Mouse (Mus musculus) limb, embryonic 14.5 days (tissue): ENCODE data around the gene Peli3. TPM values are rescaled to one million over a fixed set of nuclear protein-coding genes. Genes with fewer than 3 reads are reported as not detected.

ENCODE experiments used
- ATAC-seq: fragments of 200-750 bp; cut with Nextera tagmentation; 2 replicates; pipeline ENCODE4 v1.8.0; 2017; ENCODE audit warnings: low read depth, moderate number of reproducible peaks, moderate TSS enrichment; ENCODE audit not compliant: low FRiP score
- DNase-seq: peaks from one replicate; pipeline ENCODE4 v3.0.0-alpha.2; 2015; ENCODE audit warnings: low spot score
- H3K27ac ChIP-seq: fragments of 300-500 bp; sonication (generic); replicated peaks from 2 replicates; pipeline ENCODE4 v1.5.1; 2014; ENCODE audit warnings: low read depth, mild to moderate bottlenecking, low read length, moderate library complexity, mixed read lengths
- H3K27me3 ChIP-seq: fragments of 300-500 bp; sonication (generic); 2 replicates; pipeline ENCODE4 v1.6.1; 2014; ENCODE audit warnings: low read length, mixed read lengths; ENCODE audit not compliant: control insufficient read depth, insufficient read depth
- H3K36me3 ChIP-seq: fragments of 300-500 bp; sonication (generic); 2 replicates; pipeline ENCODE4 v1.6.1; 2014; ENCODE audit warnings: mild to moderate bottlenecking, low read length, moderate library complexity, mixed read lengths; ENCODE audit not compliant: control insufficient read depth, insufficient read depth
- H3K4me1 ChIP-seq: fragments of 300-500 bp; sonication (generic); 2 replicates; pipeline ENCODE4 v1.6.1; 2014; ENCODE audit warnings: antibody characterized with exemption, low read length, mixed read lengths; ENCODE audit not compliant: control insufficient read depth, insufficient read depth
- H3K4me2 ChIP-seq: fragments of 300-500 bp; sonication (generic); replicated peaks from 2 replicates; pipeline ENCODE4 v1.6.1; 2014; ENCODE audit warnings: low read depth, mild to moderate bottlenecking, low read length, moderate library complexity; ENCODE audit not compliant: severe bottlenecking
- H3K4me3 ChIP-seq: fragments of 300-500 bp; sonication (generic); replicated peaks from 2 replicates; pipeline ENCODE4 v1.5.1; 2014; ENCODE audit warnings: low read length
- H3K9ac ChIP-seq: fragments of 300-500 bp; sonication (generic); 2 replicates; pipeline ENCODE4 v1.6.1; 2014; ENCODE audit warnings: mild to moderate bottlenecking, low read depth, low read length, moderate library complexity; ENCODE audit not compliant: severe bottlenecking
- H3K9me3 ChIP-seq: fragments of 300-500 bp; sonication (generic); 2 replicates; pipeline ENCODE4 v1.6.1; 2016; ENCODE audit warnings: low read length; ENCODE audit not compliant: control insufficient read depth
- POLR2A ChIP-seq: fragments of 200-500 bp; IDR thresholded peaks from 2 replicates; pipeline ENCODE4 v1.8.0; 2012; ENCODE audit warnings: inconsistent platforms, mild to moderate bottlenecking, moderate library complexity, borderline replicate concordance; ENCODE audit not compliant: insufficient read depth, insufficient read length; ENCODE audit errors: extremely low read depth
- WGBS: fragments of 180-500 bp; shearing (Covaris S2); extraction: QIAGEN DNeasy Blood & Tissue Kit; methylation state at CpG from one replicate; pipeline ENCODE4 v1.1.7; 2014; 5-methylcytosine and 5-hydroxymethylcytosine counted together
- polyA plus RNA-seq, 2 experiments: library from polyadenylated mRNA; depleted of rRNA in 1 of 2; stranded (reverse) in 1 of 2; unstranded in 1 of 2; fragments of >200 nt; fragmentation: Nextera tagmentation in 1 of 2; extraction: Ambion mirVana in 1 of 2; gene quantifications; 2 replicates each; pipeline versions ENCODE4 v1.2.1 to v1.2.3; 2012 to 2014

Gene Peli3
- polyA plus RNA-seq, 2 experiments: 2.5 to 2.7 TPM

DNA sequence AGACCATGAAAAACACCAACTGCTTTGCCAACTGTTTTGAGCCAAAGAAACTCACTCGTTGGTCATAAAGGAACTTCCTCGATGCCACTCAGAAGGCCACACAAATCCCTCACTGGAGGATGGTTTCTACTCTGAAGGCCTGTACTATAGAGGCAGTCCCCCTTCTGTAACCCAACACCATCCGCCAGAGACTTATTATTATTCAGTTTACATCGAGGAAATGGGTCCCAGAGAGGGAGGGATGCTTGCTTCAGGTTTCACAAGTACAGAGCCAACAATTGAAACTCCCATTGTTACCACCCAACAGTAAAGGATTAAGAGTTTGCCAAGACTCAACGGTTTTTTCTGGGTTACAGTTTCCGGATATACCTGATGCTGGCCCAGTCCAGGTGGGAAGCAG lies 2.6 kb upstream of the Peli3 start:
- Histone ChIP-seq H3K9ac (no peak overlapping the region), H3K4me3 (no peak overlapping the region), H3K4me1 (peaks cover 9% of the 10 kb centered on the region), H3K4me2 (no peak overlapping the region), H3K27me3 (no peaks in the 10 kb centered on the region), H3K9me3 (no peaks in the 10 kb centered on the region), H3K27ac (no peak overlapping the region), H3K36me3 (no peaks in the 10 kb centered on the region)
- no peak for TF ChIP-seq POLR2A
- ATAC-seq: no peak
- DNase-seq: no peak
- WGBS: 37% methylated on average over 6 of the region's 6 CpGs

GRCm38 (mm10) chr19:4943253-4943588 lies 294 bp upstream of the Peli3 start:
- Histone ChIP-seq H3K9ac (peak overlapping the region; percentile 66), H3K27me3 (no peaks in the 10 kb centered on the region)
- ATAC-seq: peak; percentile 60

DNA sequence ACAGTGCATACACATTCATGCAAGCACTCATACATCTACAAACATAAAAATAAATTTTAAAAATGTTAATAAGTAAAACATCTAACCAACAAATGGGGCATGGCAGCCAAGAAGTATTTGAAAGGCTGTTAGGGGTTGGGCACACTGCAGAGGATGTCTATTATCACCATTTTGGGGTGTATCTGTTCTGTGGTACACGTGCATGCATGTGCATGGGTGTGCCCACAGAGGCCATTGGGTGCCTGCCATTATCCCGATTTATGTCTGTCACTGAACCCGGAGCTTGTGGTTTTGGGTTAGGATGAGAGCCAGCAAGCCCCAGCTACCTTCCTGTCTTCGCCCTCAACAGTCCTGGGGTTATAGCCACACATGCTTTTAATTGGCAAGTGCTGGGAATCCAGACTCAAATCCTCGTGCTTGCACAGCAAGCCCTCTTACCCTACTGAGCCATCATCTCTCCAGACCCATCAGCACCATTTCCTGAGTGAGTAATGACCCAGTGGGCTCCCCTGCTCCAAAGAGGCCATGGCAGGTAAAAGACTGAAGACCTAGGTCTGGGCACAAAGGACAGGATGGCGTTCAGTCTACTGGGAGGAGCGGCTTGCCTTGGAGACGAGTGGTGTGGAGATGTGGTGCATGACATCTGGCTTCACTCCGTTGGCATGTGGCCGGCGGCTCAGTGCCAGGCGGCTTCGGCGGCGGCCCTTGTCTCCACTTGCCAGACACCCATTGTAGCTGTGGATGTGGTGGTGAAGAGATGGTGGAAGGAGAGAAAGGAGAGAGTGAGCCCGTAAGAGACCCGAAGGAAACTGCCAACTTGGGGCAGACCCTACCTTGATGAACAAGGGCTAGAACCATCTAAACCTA lies 5.2 kb downstream of the Peli3 start:
- Histone ChIP-seq H3K4me2 (no peak overlapping the region), H3K4me1 (peaks cover 5% of the 10 kb centered on the region; the same call in 1 of the 2 replicates), H3K9ac (no peak overlapping the region), H3K27ac (no peak overlapping the region), H3K9me3 (no peaks in the 10 kb centered on the region), H3K4me3 (no peak overlapping the region), H3K36me3 (peaks cover 11% of the 10 kb centered on the region), H3K27me3 (no peaks in the 10 kb centered on the region)
- WGBS: 79% methylated on average over 17 of the region's 17 CpGs
- ATAC-seq (no peak), DNase-seq (peak; percentile 6)
- no peak for TF ChIP-seq POLR2A

More at GRCm38 (mm10) chr19:4943253-4943588, 294 bp upstream of the Peli3 start:
- Histone ChIP-seq H3K4me2 (peak overlapping the region; percentile 87), H3K4me1 (peaks cover 9% of the 10 kb centered on the region), H3K27ac (no peak overlapping the region), H3K9me3 (no peaks in the 10 kb centered on the region), H3K36me3 (no peaks in the 10 kb centered on the region), H3K4me3 (peak overlapping the region; percentile 67)
- DNase-seq: no peak
- no peak for TF ChIP-seq POLR2A
- 5% methylated on average over 13 of the region's 13 CpGs for WGBS

GRCm38 (mm10) chr19:4936896-4937295 lies 6.0 kb downstream of the Peli3 start:
- Histone ChIP-seq H3K27me3 (no peaks in the 10 kb centered on the region), H3K27ac (no peak overlapping the region), H3K36me3 (peaks cover 11% of the 10 kb centered on the region), H3K4me1 (no peaks in the 10 kb centered on the region), H3K4me3 (no peak overlapping the region), H3K9ac (no peak overlapping the region), H3K4me2 (no peak overlapping the region), H3K9me3 (no peaks in the 10 kb centered on the region)
- DNase-seq (no peak), ATAC-seq (no peak)
- 89% methylated on average over 2 of the region's 2 CpGs for WGBS
- TF ChIP-seq POLR2A: no peak

GRCm38 (mm10) chr19:4928781-4929180 lies 14.1 kb downstream of the Peli3 start:
- 58% methylated on average over 5 of the region's 5 CpGs for WGBS
- Histone ChIP-seq H3K36me3 (peaks cover 28% of the 10 kb centered on the region), H3K27me3 (no peaks in the 10 kb centered on the region), H3K4me2 (peak overlapping the region; percentile 50), H3K9ac (peak overlapping the region; percentile 67), H3K27ac (no peak overlapping the region), H3K4me3 (peak overlapping the region; percentile 67), H3K4me1 (peaks cover 9% of the 10 kb centered on the region; the same call in 1 of the 2 replicates), H3K9me3 (no peaks in the 10 kb centered on the region)
- DNase-seq: no peak
- ATAC-seq: no peak; the same call in 1 of the 2 replicates
- TF ChIP-seq POLR2A: no peak
